Mouse (Mus musculus) layer of hippocampus, adult 18-20 months (tissue): ENCODE measurements around the gene Olfr513. TPM values are rescaled to one million over a fixed set of nuclear protein-coding genes. Genes with fewer than 3 reads are reported as not detected.

Experiments used
- DNase-seq, 2 experiments: peaks; one replicate each; pipeline ENCODE4 v3.0.0; 2022; ENCODE audit warnings: low spot score in 2 of 2
- long read RNA-seq: library from polyadenylated mRNA; stranded (forward); transcript quantifications from one replicate; pipeline ENCODE4 v2.0.0, GENCODE M21; 2021
- total RNA-seq, 2 experiments: library from RNA; stranded (reverse); gene quantifications; 2 replicates each; pipeline ENCODE4 v1.2.3; 2021

Gene Olfr513
- total RNA-seq: not detected
- long read RNA-seq: 0 reads

DNA sequence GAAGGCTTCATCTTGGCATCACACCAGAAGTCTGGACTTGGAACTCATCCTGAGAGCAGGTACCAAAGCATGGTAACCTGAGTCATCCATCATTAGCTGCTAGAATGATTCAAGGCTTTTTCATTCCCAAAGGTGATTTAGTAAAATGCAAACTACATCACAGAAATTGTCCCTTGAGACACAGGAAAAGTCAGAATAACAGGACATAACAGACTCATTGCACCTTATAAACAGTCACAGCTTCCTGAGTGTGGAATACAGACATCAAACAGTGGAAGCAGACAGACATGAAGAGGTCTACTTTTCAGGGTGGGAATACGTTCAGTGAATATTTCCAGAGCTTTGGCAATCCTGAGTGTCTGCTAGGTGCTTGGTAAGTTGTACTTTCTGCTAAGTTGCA lies at the start of gene Olfr513:
Gene Olfr513, plus strand, starts transcription at position 301 of the 400 bp plus-strand sequence.
- no peak for DNase-seq

DNA sequence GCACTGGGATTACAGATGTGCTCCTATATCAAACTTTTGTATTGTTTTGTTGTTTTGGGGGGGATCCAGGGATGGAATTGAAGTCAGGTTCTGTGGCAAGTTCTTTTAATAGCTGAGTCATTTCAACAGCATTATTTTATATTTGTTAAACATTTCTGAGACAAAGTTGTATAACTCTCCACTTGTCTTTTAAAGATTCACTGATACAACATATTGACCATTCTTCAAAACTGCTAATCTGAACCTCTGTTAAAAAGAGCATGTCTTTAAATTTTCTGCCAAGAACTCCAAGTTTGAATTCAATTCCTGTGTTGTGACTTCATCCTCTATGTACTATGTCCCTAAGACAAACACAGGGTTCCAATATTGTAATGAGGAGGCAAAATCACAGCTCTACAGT lies 37.8 kb upstream of the Olfr513 start, which contains the start of gene Olfr512:
Gene Olfr512, plus strand, starts transcription at position 301 of the 400 bp plus-strand sequence.
- no peak for DNase-seq

DNA sequence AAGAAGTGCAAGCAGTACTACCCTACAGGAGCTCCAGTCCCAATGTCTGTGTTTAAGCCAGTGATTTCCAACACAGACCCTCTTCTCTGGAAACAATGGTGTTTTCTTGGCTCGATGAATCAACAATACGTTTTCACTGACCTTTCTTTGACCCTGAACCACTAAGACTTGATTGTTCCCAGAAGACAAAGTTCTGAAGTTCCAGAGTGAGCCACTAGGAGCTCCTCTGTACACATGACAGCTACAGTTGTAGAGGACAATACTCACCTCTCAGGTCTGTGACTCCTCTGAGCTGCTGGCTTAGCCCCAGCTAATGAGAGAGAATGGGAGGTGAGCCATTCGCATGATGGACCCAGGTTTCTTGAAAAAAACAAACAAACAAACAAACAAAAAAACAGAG lies 9.6 kb downstream of the Olfr513 start:
- DNase-seq: no peak

DNA sequence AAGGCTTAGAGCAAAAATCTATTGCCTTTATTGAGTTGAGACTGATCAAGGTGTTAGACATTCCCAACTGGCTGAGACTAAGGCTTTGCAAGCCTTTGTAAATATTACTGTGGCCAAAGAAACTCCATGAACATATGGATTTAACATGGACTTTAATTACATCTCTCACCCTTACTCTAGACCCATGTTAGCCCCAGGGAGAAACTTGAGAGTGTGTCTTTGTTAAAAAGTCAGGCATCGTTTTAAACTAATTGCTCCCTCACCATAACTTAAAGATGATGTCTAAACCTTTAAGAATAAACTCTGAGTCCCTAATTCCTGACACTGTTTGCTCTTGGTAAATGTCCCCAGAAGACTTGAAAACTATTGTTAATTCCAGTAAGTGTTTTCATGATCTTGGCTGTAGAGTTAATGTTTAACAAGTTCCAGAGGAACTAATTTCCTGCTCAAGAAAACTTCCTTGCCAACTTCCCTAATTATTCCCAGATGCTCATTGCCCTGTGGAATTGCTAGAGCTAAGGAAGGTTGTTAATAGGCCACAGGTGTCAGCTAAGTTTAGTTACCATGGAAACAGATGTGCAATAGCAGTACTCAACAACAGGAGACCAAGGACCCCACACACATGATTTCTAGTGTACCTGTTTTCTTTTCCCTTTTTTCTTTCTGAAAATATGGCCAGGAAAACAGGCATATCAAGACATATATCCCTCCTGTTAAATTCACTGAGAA lies 46.6 kb downstream of the Olfr513 start:
- no peak for DNase-seq

Other genes with a start within 250 kb of the Olfr513 start
- gene Olfr502, start 225.9 kb upstream of the Olfr513 start, total RNA-seq: not detected
- gene Olfr503, start 206.4 kb upstream of the Olfr513 start, total RNA-seq: not detected
- gene Olfr504, start 185.2 kb upstream of the Olfr513 start, total RNA-seq: not detected
- gene Olfr506, start 140.2 kb upstream of the Olfr513 start, total RNA-seq: not detected
- not detected for gene Olfr507, start 129.2 kb upstream of the Olfr513 start, total RNA-seq
- gene Olfr508, start 121.0 kb upstream of the Olfr513 start, total RNA-seq: not detected
- not detected for gene Olfr509, start 99.1 kb upstream of the Olfr513 start, total RNA-seq
- not detected for gene Olfr510, start 84.6 kb upstream of the Olfr513 start, total RNA-seq
- not detected for gene Olfr512, start 37.7 kb upstream of the Olfr513 start, total RNA-seq
- not detected for gene Olfr514, start 75.0 kb downstream of the Olfr513 start, total RNA-seq
- gene Olfr516, start 99.6 kb downstream of the Olfr513 start, total RNA-seq: not detected
- gene Olfr517, start 121.4 kb downstream of the Olfr513 start, total RNA-seq: not detected
- gene Olfr518, start 134.0 kb downstream of the Olfr513 start, total RNA-seq: not detected
- not detected for gene Olfr519, start 143.4 kb downstream of the Olfr513 start, total RNA-seq
- gene Nlrp10, start 179.2 kb downstream of the Olfr513 start, total RNA-seq: under 1 TPM; 0.32 to 0.38 TPM
- gene Eif3f, start 183.4 kb downstream of the Olfr513 start, total RNA-seq: 100 to 1,000 TPM; 101 to 103 TPM
- gene Tub, start 199.4 kb downstream of the Olfr513 start, total RNA-seq: 100 to 1,000 TPM; 179 TPM